Mouse (Mus musculus) mesoderm, embryonic 11.5 days (tissue): ENCODE results near the gene Gm12248.

ENCODE experiments used
- DNase-seq: peaks from one replicate; pipeline ENCODE4 v3.0.0-alpha.2; 2012; ENCODE audit warnings: low read depth, low spot score

The Gm12248 gene

GRCm38 (mm10) chr11:58093021-58093528 lies at the start of gene Gm12248:
TSS of gene Gm12248 (minus strand) at chr11:58093134.
- DNase-seq, result peak; percentile 57

- DNase-seq, result no peak
Observed at GRCm38 (mm10) chr11:58139466-58139865, 46.5 kb upstream of the Gm12248 start.

- no peak for DNase-seq
Observed at GRCm38 (mm10) chr11:58138821-58139220, 45.9 kb upstream of the Gm12248 start.

- no peak for DNase-seq
Observed at GRCm38 (mm10) chr11:58136677-58137076, 43.7 kb upstream of the Gm12248 start.

GRCm38 (mm10) chr11:58135296-58135695 lies 42.4 kb upstream of the Gm12248 start:
- no peak for DNase-seq

- DNase-seq, result no peak
Observed at GRCm38 (mm10) chr11:58134869-58135268, 41.9 kb upstream of the Gm12248 start.

GRCm38 (mm10) chr11:58132026-58132425 lies 39.1 kb upstream of the Gm12248 start:
- DNase-seq, result no peak

GRCm38 (mm10) chr11:58129302-58129843 lies 36.4 kb upstream of the Gm12248 start:
- DNase-seq, result peak; percentile 20

GRCm38 (mm10) chr11:58127544-58127943 lies 34.6 kb upstream of the Gm12248 start:
- no peak for DNase-seq

- DNase-seq, result peak; percentile 12
Observed at GRCm38 (mm10) chr11:58126397-58127160, 33.6 kb upstream of the Gm12248 start.

- no peak for DNase-seq
Observed at GRCm38 (mm10) chr11:58125021-58125420, 32.1 kb upstream of the Gm12248 start.

- DNase-seq, result no peak
Observed at GRCm38 (mm10) chr11:58123711-58124110, 30.8 kb upstream of the Gm12248 start.

GRCm38 (mm10) chr11:58121351-58121750 lies 28.4 kb upstream of the Gm12248 start:
- DNase-seq, result no peak

GRCm38 (mm10) chr11:58120655-58121054 lies 27.7 kb upstream of the Gm12248 start:
- no peak for DNase-seq

- no peak for DNase-seq
Observed at GRCm38 (mm10) chr11:58117044-58117652, 24.2 kb upstream of the Gm12248 start.

- no peak for DNase-seq
Observed at GRCm38 (mm10) chr11:58116560-58116959, 23.6 kb upstream of the Gm12248 start.

GRCm38 (mm10) chr11:58107664-58108337 lies 14.9 kb upstream of the Gm12248 start:
- DNase-seq, result no peak

GRCm38 (mm10) chr11:58107009-58107408 lies 14.1 kb upstream of the Gm12248 start:
- DNase-seq, result no peak

GRCm38 (mm10) chr11:58104351-58104791 lies 11.4 kb upstream of the Gm12248 start:
- peak; percentile 36 for DNase-seq

GRCm38 (mm10) chr11:58103697-58104306 lies 10.9 kb upstream of the Gm12248 start, which contains the start of gene Cnot8:
TSS of gene Cnot8 (plus strand) at chr11:58104153.
- DNase-seq, result peak; percentile 98

GRCm38 (mm10) chr11:58103344-58103653 lies 10.4 kb upstream of the Gm12248 start:
- no peak for DNase-seq
